Mouse (Mus musculus) embryonic facial prominence, embryonic 14.5 days (tissue): ENCODE data around the gene Txndc2. TPM values are rescaled to one million over a fixed set of nuclear protein-coding genes. Genes with fewer than 3 reads are reported as not detected.

Experiments used
- ATAC-seq: fragments of 200-750 bp; cut with Nextera tagmentation; 2 replicates; pipeline ENCODE4 v1.8.0; 2017; ENCODE audit warnings: low read depth, moderate number of reproducible peaks, moderate TSS enrichment
- DNase-seq: peaks from one replicate; pipeline ENCODE4 v3.0.0-alpha.2; 2015; ENCODE audit warnings: low spot score
- H3K27ac ChIP-seq: fragments of 300-500 bp; sonication (generic); replicated peaks from 2 replicates; pipeline ENCODE4 v1.5.1; 2014; ENCODE audit warnings: low read depth, mild to moderate bottlenecking, low read length, moderate library complexity
- H3K27me3 ChIP-seq: fragments of 300-500 bp; sonication (generic); replicated peaks from 2 replicates; pipeline ENCODE4 v1.6.1; 2014; ENCODE audit warnings: low read length; ENCODE audit not compliant: control insufficient read depth, insufficient read depth
- H3K36me3 ChIP-seq: fragments of 300-500 bp; sonication (generic); 2 replicates; pipeline ENCODE4 v1.6.1; 2014; ENCODE audit warnings: low read length, mixed read lengths; ENCODE audit not compliant: control insufficient read depth, insufficient read depth
- H3K4me1 ChIP-seq: fragments of 300-500 bp; sonication (generic); 2 replicates; pipeline ENCODE4 v1.6.1; 2014; ENCODE audit warnings: antibody characterized with exemption, low read length; ENCODE audit not compliant: control insufficient read depth, insufficient read depth
- H3K4me2 ChIP-seq: fragments of 300-500 bp; sonication (generic); 2 replicates; pipeline ENCODE4 v1.6.1; 2014; ENCODE audit warnings: low read depth, mild to moderate bottlenecking, low read length, moderate library complexity, mixed read lengths
- H3K4me3 ChIP-seq: fragments of 300-500 bp; sonication (generic); 2 replicates; pipeline ENCODE4 v1.5.1; 2014; ENCODE audit warnings: low read depth, mild to moderate bottlenecking, low read length
- H3K9ac ChIP-seq: fragments of 300-500 bp; sonication (generic); 2 replicates; pipeline ENCODE4 v1.6.1; 2014; ENCODE audit warnings: low read depth, mild to moderate bottlenecking, low read length, moderate library complexity, mixed read lengths
- H3K9me3 ChIP-seq: fragments of 300-500 bp; sonication (generic); 2 replicates; pipeline ENCODE4 v1.6.1; 2016; ENCODE audit warnings: low read length; ENCODE audit not compliant: control insufficient read depth
- WGBS: fragments of 180-500 bp; shearing (Covaris S2); extraction: QIAGEN DNeasy Blood & Tissue Kit; methylation state at CpG from one replicate; pipeline ENCODE4 v1.1.7; 2014; 5-methylcytosine and 5-hydroxymethylcytosine counted together
- polyA plus RNA-seq: library from polyadenylated mRNA; unstranded; fragments of >200 nt; fragmentation: Nextera tagmentation; extraction: Ambion mirVana; gene quantifications from 2 replicates; pipeline ENCODE4 v1.2.1, GENCODE M21; 2014

The Txndc2 gene
- polyA plus RNA-seq, 1 experiment from 2014 or later, result not detected

- Histone ChIP-seq H3K9me3 (no peaks in the 10 kb centered on the region), H3K27ac (no peak overlapping the region), H3K4me1 (no peaks in the 10 kb centered on the region), H3K4me3 (no peak overlapping the region), H3K36me3 (no peaks in the 10 kb centered on the region), H3K27me3 (no peaks in the 10 kb centered on the region), H3K9ac (no peak overlapping the region), H3K4me2 (no peak overlapping the region)
- no peak for DNase-seq
- 74% methylated on average over 14 of the region's 14 CpGs for WGBS
- no peak for ATAC-seq
Measured at GRCm38 (mm10) chr17:65663329-65664078, 21.5 kb upstream of the Txndc2 start.

- 72% methylated on average over 3 of the region's 3 CpGs for WGBS
- Histone ChIP-seq H3K9me3 (no peaks in the 10 kb centered on the region), H3K4me1 (no peaks in the 10 kb centered on the region), H3K27me3 (no peaks in the 10 kb centered on the region), H3K4me2 (no peak overlapping the region), H3K36me3 (no peaks in the 10 kb centered on the region), H3K4me3 (no peak overlapping the region), H3K27ac (no peak overlapping the region), H3K9ac (no peak overlapping the region)
- DNase-seq (no peak), ATAC-seq (no peak)
Measured at GRCm38 (mm10) chr17:65662662-65663061, 20.7 kb upstream of the Txndc2 start.

GRCm38 (mm10) chr17:65658416-65658815, 16.4 kb upstream of the Txndc2 start:
- no peak for ATAC-seq
- WGBS, result 63% methylated on average over 2 of the region's 2 CpGs
- no peak overlapping the region for H3K27ac ChIP-seq

GRCm38 (mm10) chr17:65657958-65658357, 16.0 kb upstream of the Txndc2 start:
- H3K36me3 ChIP-seq, result no peaks in the 10 kb centered on the region
- H3K4me3 ChIP-seq, result no peak overlapping the region
- no peak overlapping the region for H3K4me2 ChIP-seq
- DNase-seq (no peak), ATAC-seq (no peak)
- H3K27ac ChIP-seq, result no peak overlapping the region
- no peak overlapping the region for H3K9ac ChIP-seq
- H3K9me3 ChIP-seq, result no peaks in the 10 kb centered on the region
- H3K27me3 ChIP-seq, result no peaks in the 10 kb centered on the region
- WGBS, result 89% methylated on average over 9 of the region's 9 CpGs
- no peaks in the 10 kb centered on the region for H3K4me1 ChIP-seq

More at GRCm38 (mm10) chr17:65658416-65658815, 16.4 kb upstream of the Txndc2 start:
- Histone ChIP-seq H3K4me3 (no peak overlapping the region), H3K36me3 (no peaks in the 10 kb centered on the region), H3K9me3 (no peaks in the 10 kb centered on the region), H3K4me1 (no peaks in the 10 kb centered on the region), H3K4me2 (no peak overlapping the region), H3K27me3 (no peaks in the 10 kb centered on the region), H3K9ac (no peak overlapping the region)
- no peak for DNase-seq

GRCm38 (mm10) chr17:65656731-65657130, 14.8 kb upstream of the Txndc2 start:
- no peak overlapping the region for H3K9ac ChIP-seq
- ATAC-seq (no peak), DNase-seq (no peak)
- H3K36me3 ChIP-seq, result 0 out of 2 replicates have a peak, but pooled peaks cover 4% of the 10 kb centered on the region
- WGBS, result 89% methylated on average over 6 of the region's 6 CpGs
- H3K27me3 ChIP-seq, result no peaks in the 10 kb centered on the region
- no peaks in the 10 kb centered on the region for H3K4me1 ChIP-seq
- no peaks in the 10 kb centered on the region for H3K9me3 ChIP-seq
- H3K4me3 ChIP-seq, result no peak overlapping the region
- H3K27ac ChIP-seq, result no peak overlapping the region
- no peak overlapping the region for H3K4me2 ChIP-seq

GRCm38 (mm10) chr17:65656076-65656475, 14.1 kb upstream of the Txndc2 start:
- DNase-seq (no peak), ATAC-seq (no peak)
- H3K4me1 ChIP-seq, result no peaks in the 10 kb centered on the region
- no peaks in the 10 kb centered on the region for H3K9me3 ChIP-seq
- H3K27ac ChIP-seq, result no peak overlapping the region
- H3K4me3 ChIP-seq, result no peak overlapping the region
- H3K27me3 ChIP-seq, result no peaks in the 10 kb centered on the region
- 84% methylated on average over 8 of the region's 8 CpGs for WGBS
- no peak overlapping the region for H3K4me2 ChIP-seq
- H3K36me3 ChIP-seq, result 0 out of 2 replicates have a peak, but pooled peaks cover 4% of the 10 kb centered on the region
- H3K9ac ChIP-seq, result no peak overlapping the region

GRCm38 (mm10) chr17:65655608-65656007, 13.6 kb upstream of the Txndc2 start:
- WGBS, result 91% methylated on average over 4 of the region's 4 CpGs
- Histone ChIP-seq H3K4me1 (no peaks in the 10 kb centered on the region), H3K27ac (no peak overlapping the region), H3K9me3 (no peaks in the 10 kb centered on the region), H3K4me2 (no peak overlapping the region), H3K9ac (no peak overlapping the region), H3K27me3 (no peaks in the 10 kb centered on the region), H3K36me3 (0 out of 2 replicates have a peak, but pooled peaks cover 4% of the 10 kb centered on the region), H3K4me3 (no peak overlapping the region)
- no peak for ATAC-seq
- no peak for DNase-seq

GRCm38 (mm10) chr17:65650598-65650997, 8.6 kb upstream of the Txndc2 start:
- H3K4me3 ChIP-seq, result no peak overlapping the region
- H3K9ac ChIP-seq, result no peak overlapping the region
- WGBS, result 78% methylated on average over 6 of the region's 6 CpGs
- ATAC-seq (no peak), DNase-seq (no peak)
- H3K27me3 ChIP-seq, result no peaks in the 10 kb centered on the region
- no peaks in the 10 kb centered on the region for H3K9me3 ChIP-seq
- H3K27ac ChIP-seq, result no peak overlapping the region
- H3K4me2 ChIP-seq, result no peak overlapping the region
- 0 out of 2 replicates have a peak, but pooled peaks cover 4% of the 10 kb centered on the region for H3K36me3 ChIP-seq
- no peaks in the 10 kb centered on the region for H3K4me1 ChIP-seq

GRCm38 (mm10) chr17:65649175-65649493, 7.2 kb upstream of the Txndc2 start:
- 77% methylated on average over 2 of the region's 2 CpGs for WGBS
- Histone ChIP-seq H3K4me1 (no peaks in the 10 kb centered on the region), H3K36me3 (0 out of 2 replicates have a peak, but pooled peaks cover 4% of the 10 kb centered on the region), H3K9me3 (no peaks in the 10 kb centered on the region), H3K27me3 (no peaks in the 10 kb centered on the region), H3K9ac (no peak overlapping the region), H3K4me3 (no peak overlapping the region), H3K4me2 (no peak overlapping the region), H3K27ac (no peak overlapping the region)
- DNase-seq (no peak), ATAC-seq (no peak)
